Mouse (Mus musculus): ENCODE data around the gene Bdh2. TPM values are rescaled to one million over a fixed set of nuclear protein-coding genes. Genes with fewer than 3 reads are reported as not detected.

The Bdh2 gene
- polyA plus RNA-seq, 1 experiment from 2014 or later = 3.8 TPM

DNA sequence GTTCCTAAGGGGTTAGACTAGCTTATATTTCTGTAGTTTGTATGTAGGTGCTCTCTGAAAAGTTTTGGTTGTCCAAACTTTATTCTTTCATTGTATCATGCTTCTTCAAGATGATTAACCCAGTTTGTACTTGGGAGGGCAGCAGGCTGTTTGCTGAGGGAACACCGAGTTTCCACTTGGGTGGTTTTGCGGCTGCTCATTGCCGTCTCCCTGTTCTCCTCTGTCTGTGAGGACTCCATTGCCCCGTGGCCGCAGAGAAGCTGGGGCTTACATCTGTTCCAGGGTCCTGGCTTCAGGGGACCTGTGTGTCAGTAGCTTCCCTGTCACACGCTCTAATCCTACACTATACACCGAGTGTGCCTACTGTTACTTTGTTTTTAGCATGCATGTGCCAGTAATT lies 20.8 kb upstream of the Bdh2 start:
- H3K27me3 ChIP-seq (ENCODE audit: control insufficient read depth, insufficient read depth, low read length) = no peaks in the 10 kb centered on the region
- H3K4me3 ChIP-seq (ENCODE audit: low read depth, low read length) = no peak overlapping the region
- ATAC-seq (replicated peaks; ENCODE audit: insufficient number of reproducible peaks, low FRiP score, low TSS enrichment) = no peak
- no peaks in the 10 kb centered on the region for H3K9me3 ChIP-seq (replicated peaks; ENCODE audit: control insufficient read depth, low read length)
- no peak overlapping the region for H3K4me2 ChIP-seq
- no peak overlapping the region for H3K27ac ChIP-seq (ENCODE audit: low read depth, low read length)
- no peaks in the 10 kb centered on the region for H3K4me1 ChIP-seq (ENCODE audit: control insufficient read depth, insufficient read depth, low read length)
- H3K36me3 ChIP-seq (ENCODE audit: control insufficient read depth, insufficient read depth, low read length) = peaks cover 54% of the 10 kb centered on the region
- 93% methylated on average over 7 of the region's 7 CpGs for WGBS (ENCODE audit: insufficient replicate concordance)
- H3K9ac ChIP-seq (ENCODE audit: low read depth, low read length) = no peak overlapping the region

DNA sequence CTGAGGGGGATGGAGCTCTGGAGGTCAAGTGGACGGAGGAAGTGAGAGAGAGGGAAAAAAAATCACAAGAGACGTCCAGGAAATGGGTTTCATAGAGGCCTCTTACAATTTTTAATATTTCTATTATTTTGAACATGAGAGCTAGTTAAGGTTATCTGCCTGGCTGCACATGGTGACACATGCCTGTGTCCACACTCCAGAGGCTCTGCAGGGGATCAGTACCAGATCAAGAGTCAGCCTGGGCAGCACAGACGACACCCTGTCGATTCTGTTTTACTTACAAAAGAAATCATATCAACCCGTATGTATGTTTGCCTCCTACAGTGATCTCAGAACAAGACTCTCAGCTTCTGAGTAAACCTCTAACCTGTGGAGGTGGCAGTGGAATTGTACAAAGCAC lies 12.4 kb upstream of the Bdh2 start:
- Histone ChIP-seq H3K9me3 (replicated peaks; ENCODE audit: control insufficient read depth, low read length) (no peaks in the 10 kb centered on the region), H3K27me3 (ENCODE audit: control insufficient read depth, insufficient read depth, low read length) (no peaks in the 10 kb centered on the region), H3K9ac (ENCODE audit: low read depth, low read length) (no peak overlapping the region), H3K4me3 (ENCODE audit: low read depth, low read length) (no peak overlapping the region), H3K4me1 (ENCODE audit: control insufficient read depth, insufficient read depth, low read length) (no peaks in the 10 kb centered on the region), H3K36me3 (ENCODE audit: control insufficient read depth, insufficient read depth, low read length) (peaks cover 28% of the 10 kb centered on the region), H3K27ac (ENCODE audit: low read depth, low read length) (no peak overlapping the region), H3K4me2 (no peak overlapping the region)
- 87% methylated on average over 5 of the region's 5 CpGs for WGBS (ENCODE audit: insufficient replicate concordance)
- no peak for ATAC-seq (replicated peaks; ENCODE audit: insufficient number of reproducible peaks, low FRiP score, low TSS enrichment)

DNA sequence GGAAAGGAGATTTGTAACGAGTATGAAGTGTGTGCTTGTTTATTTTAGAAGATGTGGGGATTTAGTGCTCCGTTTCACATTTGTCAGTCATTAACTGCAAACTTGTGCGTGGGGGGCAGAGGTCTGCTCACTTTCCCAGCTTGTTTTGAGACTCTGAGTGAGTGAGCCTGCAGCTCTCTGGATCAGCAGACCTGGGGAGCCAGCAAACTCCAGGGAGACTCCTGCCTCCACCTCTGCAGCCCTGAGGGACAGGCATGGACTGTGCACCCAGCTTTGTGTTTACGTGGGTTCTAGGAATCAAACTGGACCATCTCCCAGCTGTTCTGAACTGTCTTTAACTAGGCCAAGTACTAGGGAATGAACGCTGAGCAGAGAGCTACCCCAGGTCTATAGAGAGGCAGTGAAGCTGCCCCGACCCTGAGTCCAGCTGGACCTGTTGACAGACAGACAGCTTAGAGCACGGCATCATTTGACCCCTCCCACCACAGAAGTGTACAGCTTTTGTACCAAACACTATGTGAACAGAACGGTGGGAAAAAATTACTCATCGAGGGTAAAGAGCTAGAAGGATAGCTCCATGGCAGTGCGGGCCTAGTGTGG lies 11.5 kb upstream of the Bdh2 start:
- H3K9me3 ChIP-seq (replicated peaks; ENCODE audit: control insufficient read depth, low read length) = no peaks in the 10 kb centered on the region
- H3K27me3 ChIP-seq (ENCODE audit: control insufficient read depth, insufficient read depth, low read length) = no peaks in the 10 kb centered on the region
- H3K27ac ChIP-seq (ENCODE audit: low read depth, low read length) = no peak overlapping the region
- H3K4me1 ChIP-seq (ENCODE audit: control insufficient read depth, insufficient read depth, low read length) = no peaks in the 10 kb centered on the region
- H3K9ac ChIP-seq (ENCODE audit: low read depth, low read length) = no peak overlapping the region
- H3K36me3 ChIP-seq (ENCODE audit: control insufficient read depth, insufficient read depth, low read length) = peaks cover 25% of the 10 kb centered on the region
- H3K4me2 ChIP-seq = no peak overlapping the region
- ATAC-seq (replicated peaks; ENCODE audit: insufficient number of reproducible peaks, low FRiP score, low TSS enrichment) = no peak
- 84% methylated on average over 10 of the region's 10 CpGs for WGBS (ENCODE audit: insufficient replicate concordance)
- H3K4me3 ChIP-seq (ENCODE audit: low read depth, low read length) = no peak overlapping the region

DNA sequence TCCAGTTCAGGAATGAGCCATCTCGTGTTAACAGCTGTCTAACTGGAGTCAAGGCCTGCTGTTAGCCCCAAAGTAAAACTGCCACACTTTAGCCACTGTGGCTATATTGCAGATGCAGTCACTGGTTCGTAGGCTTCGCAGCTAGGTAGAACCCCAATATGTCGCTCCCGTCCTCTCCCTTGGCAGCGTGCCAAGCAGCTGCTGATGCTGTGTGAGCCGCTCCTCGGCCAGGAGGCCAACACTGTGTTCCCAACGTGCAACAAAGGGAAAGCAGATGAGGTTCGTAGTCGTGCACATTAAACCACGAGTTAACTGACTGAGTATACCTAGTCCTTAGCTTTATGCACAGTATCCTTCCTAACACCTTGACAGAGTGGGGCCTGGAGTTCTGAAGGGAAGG lies 8.4 kb upstream of the Bdh2 start:
- Histone ChIP-seq H3K36me3 (ENCODE audit: control insufficient read depth, insufficient read depth, low read length) (peaks cover 14% of the 10 kb centered on the region), H3K9ac (ENCODE audit: low read depth, low read length) (no peak overlapping the region), H3K4me3 (ENCODE audit: low read depth, low read length) (no peak overlapping the region), H3K4me1 (ENCODE audit: control insufficient read depth, insufficient read depth, low read length) (no peaks in the 10 kb centered on the region), H3K4me2 (no peak overlapping the region), H3K9me3 (replicated peaks; ENCODE audit: control insufficient read depth, low read length) (no peaks in the 10 kb centered on the region), H3K27ac (ENCODE audit: low read depth, low read length) (no peak overlapping the region), H3K27me3 (ENCODE audit: control insufficient read depth, insufficient read depth, low read length) (no peaks in the 10 kb centered on the region)
- ATAC-seq (replicated peaks; ENCODE audit: insufficient number of reproducible peaks, low FRiP score, low TSS enrichment) = no peak
- WGBS (ENCODE audit: insufficient replicate concordance) = 87% methylated on average over 12 of the region's 12 CpGs

GRCm38 (mm10) chr3:135273047-135273446 lies 8.0 kb upstream of the Bdh2 start:
- WGBS (ENCODE audit: insufficient replicate concordance) = 93% methylated on average over 13 of the region's 13 CpGs
- no peaks in the 10 kb centered on the region for H3K9me3 ChIP-seq (replicated peaks; ENCODE audit: control insufficient read depth, low read length)
- H3K9ac ChIP-seq (ENCODE audit: low read depth, low read length) = no peak overlapping the region
- no peak for ATAC-seq (replicated peaks; ENCODE audit: insufficient number of reproducible peaks, low FRiP score, low TSS enrichment)
- H3K4me1 ChIP-seq (ENCODE audit: control insufficient read depth, insufficient read depth, low read length) = no peaks in the 10 kb centered on the region
- H3K4me2 ChIP-seq = no peak overlapping the region
- H3K4me3 ChIP-seq (ENCODE audit: low read depth, low read length) = no peak overlapping the region
- peaks cover 14% of the 10 kb centered on the region for H3K36me3 ChIP-seq (ENCODE audit: control insufficient read depth, insufficient read depth, low read length)
- H3K27me3 ChIP-seq (ENCODE audit: control insufficient read depth, insufficient read depth, low read length) = no peaks in the 10 kb centered on the region
- H3K27ac ChIP-seq (ENCODE audit: low read depth, low read length) = no peak overlapping the region

- H3K36me3 ChIP-seq (ENCODE audit: control insufficient read depth, insufficient read depth, low read length) = no peaks in the 10 kb centered on the region
- no peak overlapping the region for H3K9ac ChIP-seq (ENCODE audit: low read depth, low read length)
- no peak overlapping the region for H3K27ac ChIP-seq (ENCODE audit: low read depth, low read length)
- H3K4me2 ChIP-seq = no peak overlapping the region
- WGBS (ENCODE audit: insufficient replicate concordance) = 65% methylated on average over 4 of the region's 4 CpGs
- H3K9me3 ChIP-seq (replicated peaks; ENCODE audit: control insufficient read depth, low read length) = no peaks in the 10 kb centered on the region
- no peak overlapping the region for H3K4me3 ChIP-seq (ENCODE audit: low read depth, low read length)
- no peaks in the 10 kb centered on the region for H3K27me3 ChIP-seq (ENCODE audit: control insufficient read depth, insufficient read depth, low read length)
- ATAC-seq (replicated peaks; ENCODE audit: insufficient number of reproducible peaks, low FRiP score, low TSS enrichment) = no peak
- H3K4me1 ChIP-seq (ENCODE audit: control insufficient read depth, insufficient read depth, low read length) = no peaks in the 10 kb centered on the region
Observed at GRCm38 (mm10) chr3:135280160-135280559, 861 bp upstream of the Bdh2 start.

DNA sequence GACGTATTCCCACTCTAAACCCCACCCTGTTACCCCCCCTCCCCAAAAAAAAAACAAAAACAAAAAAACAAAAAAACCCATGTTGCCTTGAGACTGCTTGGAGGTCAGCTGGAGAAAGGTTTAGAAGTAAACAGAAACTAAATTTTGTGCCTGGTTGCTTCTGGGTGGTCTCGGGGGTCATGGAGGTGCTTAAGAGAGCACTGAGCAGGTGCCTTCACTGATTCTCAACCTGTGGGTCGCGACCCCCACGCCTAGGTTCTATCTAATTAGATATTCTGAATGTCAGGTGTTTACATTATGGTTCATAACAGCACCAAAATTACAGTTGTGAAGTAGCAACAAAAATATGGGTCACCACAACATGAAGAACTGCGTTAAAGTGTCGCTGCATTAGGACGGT lies 680 bp downstream of the Bdh2 start:
- 82% methylated on average over 8 of the region's 8 CpGs for WGBS (ENCODE audit: insufficient replicate concordance)
- ATAC-seq (replicated peaks; ENCODE audit: insufficient number of reproducible peaks, low FRiP score, low TSS enrichment) = no peak
- no peak overlapping the region for H3K4me3 ChIP-seq (ENCODE audit: low read depth, low read length)

DNA sequence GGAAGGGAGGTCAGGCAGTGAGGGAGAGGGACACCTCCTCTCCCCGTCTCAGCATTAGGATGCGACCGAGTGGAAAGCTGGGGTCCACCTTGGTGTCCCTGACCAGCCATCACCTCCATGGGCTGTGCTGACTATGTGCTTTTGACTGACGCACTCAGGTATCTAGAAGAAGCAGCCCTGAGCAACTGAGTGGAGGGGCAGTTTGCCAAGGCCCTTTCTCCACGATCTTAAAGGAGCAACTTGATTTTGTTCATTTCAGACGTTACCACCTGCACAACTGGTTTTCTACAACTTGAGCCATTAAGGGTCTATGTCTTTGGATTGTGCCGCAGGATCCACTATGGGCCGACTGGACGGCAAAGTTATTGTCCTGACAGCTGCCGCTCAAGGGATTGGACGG lies 4.2 kb downstream of the Bdh2 start:
- no peak overlapping the region for H3K4me3 ChIP-seq (ENCODE audit: low read depth, low read length)
- no peaks in the 10 kb centered on the region for H3K4me1 ChIP-seq (ENCODE audit: control insufficient read depth, insufficient read depth, low read length)
- H3K9ac ChIP-seq (ENCODE audit: low read depth, low read length) = no peak overlapping the region
- no peak overlapping the region for H3K4me2 ChIP-seq
- H3K9me3 ChIP-seq (replicated peaks; ENCODE audit: control insufficient read depth, low read length) = no peaks in the 10 kb centered on the region
- H3K27ac ChIP-seq (ENCODE audit: low read depth, low read length) = no peak overlapping the region
- ATAC-seq (replicated peaks; ENCODE audit: insufficient number of reproducible peaks, low FRiP score, low TSS enrichment) = no peak
- 85% methylated on average over 11 of the region's 11 CpGs for WGBS (ENCODE audit: insufficient replicate concordance)
- H3K27me3 ChIP-seq (ENCODE audit: control insufficient read depth, insufficient read depth, low read length) = no peaks in the 10 kb centered on the region
- no peaks in the 10 kb centered on the region for H3K36me3 ChIP-seq (ENCODE audit: control insufficient read depth, insufficient read depth, low read length)

More for the DNA sequence above, 680 bp downstream of the Bdh2 start:
- H3K27me3 ChIP-seq (ENCODE audit: control insufficient read depth, insufficient read depth, low read length) = no peaks in the 10 kb centered on the region
- H3K4me1 ChIP-seq (ENCODE audit: control insufficient read depth, insufficient read depth, low read length) = no peaks in the 10 kb centered on the region
- no peak overlapping the region for H3K9ac ChIP-seq (ENCODE audit: low read depth, low read length)
- H3K9me3 ChIP-seq (replicated peaks; ENCODE audit: control insufficient read depth, low read length) = no peaks in the 10 kb centered on the region
- no peak overlapping the region for H3K27ac ChIP-seq (ENCODE audit: low read depth, low read length)
- H3K36me3 ChIP-seq (ENCODE audit: control insufficient read depth, insufficient read depth, low read length) = no peaks in the 10 kb centered on the region
- no peak overlapping the region for H3K4me2 ChIP-seq

GRCm38 (mm10) chr3:135285807-135286206 lies 4.8 kb downstream of the Bdh2 start:
- WGBS (ENCODE audit: insufficient replicate concordance) = 72% methylated on average over 3 of the region's 3 CpGs

More at GRCm38 (mm10) chr3:135285807-135286206, 4.8 kb downstream of the Bdh2 start:
- no peak for ATAC-seq (replicated peaks; ENCODE audit: insufficient number of reproducible peaks, low FRiP score, low TSS enrichment)
- H3K36me3 ChIP-seq (ENCODE audit: control insufficient read depth, insufficient read depth, low read length) = no peaks in the 10 kb centered on the region
- no peak overlapping the region for H3K4me2 ChIP-seq
- H3K4me3 ChIP-seq (ENCODE audit: low read depth, low read length) = no peak overlapping the region
- no peak overlapping the region for H3K9ac ChIP-seq (ENCODE audit: low read depth, low read length)
- H3K9me3 ChIP-seq (replicated peaks; ENCODE audit: control insufficient read depth, low read length) = no peaks in the 10 kb centered on the region
- no peak overlapping the region for H3K27ac ChIP-seq (ENCODE audit: low read depth, low read length)
- H3K4me1 ChIP-seq (ENCODE audit: control insufficient read depth, insufficient read depth, low read length) = no peaks in the 10 kb centered on the region
- H3K27me3 ChIP-seq (ENCODE audit: control insufficient read depth, insufficient read depth, low read length) = no peaks in the 10 kb centered on the region

Data from heart, embryonic 11.5 days (tissue).